Mouse (Mus musculus) c-Kit-negative CD71-positive TER-119-positive erythroid progenitor cells, embryonic 14.5 days (primary cell): ENCODE results near the gene Syngr1.
"Not testable (repeated sequence)": the region's sequence is repeated elsewhere in the genome, so short reads cannot be mapped to it uniquely, and the experiment has no call there.

Source experiments
- DNase-seq: peaks from one replicate; pipeline ENCODE4 v3.0.0-alpha.2; 2013; ENCODE audit warnings: low read depth, low spot score

Syngr1 gene

GRCm38 (mm10) chr15:80115866-80116794 is 25.0 kb downstream of the Syngr1 start:
- no peak for DNase-seq

GRCm38 (mm10) chr15:80117154-80117553 is 26.0 kb downstream of the Syngr1 start:
- no peak for DNase-seq

- no peak for DNase-seq
These were observed 27.9 kb downstream of the Syngr1 start for GRCm38 (mm10) chr15:80119076-80119475.

- no peak for DNase-seq
These were observed 30.7 kb downstream of the Syngr1 start for GRCm38 (mm10) chr15:80121721-80122325.

GRCm38 (mm10) chr15:80122431-80122830 is 31.3 kb downstream of the Syngr1 start:
- not testable (repeated sequence) for DNase-seq

- no peak for DNase-seq
These were observed 33.5 kb downstream of the Syngr1 start for GRCm38 (mm10) chr15:80124651-80125050.

GRCm38 (mm10) chr15:80127191-80127590 is 36.1 kb downstream of the Syngr1 start:
- DNase-seq, result no peak

- DNase-seq, result no peak
These were observed 38.8 kb downstream of the Syngr1 start for GRCm38 (mm10) chr15:80129982-80130381.

GRCm38 (mm10) chr15:80130689-80131088 is 39.6 kb downstream of the Syngr1 start:
- DNase-seq, result peak; percentile 74

- DNase-seq, result no peak
These were observed 40.3 kb downstream of the Syngr1 start for GRCm38 (mm10) chr15:80131421-80131820.

GRCm38 (mm10) chr15:80132452-80132851 is 41.3 kb downstream of the Syngr1 start:
- no peak for DNase-seq

- peak; percentile 79 for DNase-seq
These were observed 42.0 kb downstream of the Syngr1 start, which contains the start of gene Tab1 for GRCm38 (mm10) chr15:80132993-80133586. Gene Tab1 (plus strand): TSS chr15:80133127.

GRCm38 (mm10) chr15:80133682-80134449 is 42.7 kb downstream of the Syngr1 start:
- DNase-seq, result no peak

GRCm38 (mm10) chr15:80134450-80134847 is 43.3 kb downstream of the Syngr1 start:
- no peak for DNase-seq

GRCm38 (mm10) chr15:80135499-80135898 is 44.4 kb downstream of the Syngr1 start:
- no peak for DNase-seq

- DNase-seq, result no peak
These were observed 45.5 kb downstream of the Syngr1 start for GRCm38 (mm10) chr15:80136645-80137044.

- no peak for DNase-seq
These were observed 47.0 kb downstream of the Syngr1 start for GRCm38 (mm10) chr15:80137945-80138791.

GRCm38 (mm10) chr15:80140302-80140701 is 49.2 kb downstream of the Syngr1 start:
- DNase-seq, result no peak

- no peak for DNase-seq
These were observed 49.7 kb downstream of the Syngr1 start for GRCm38 (mm10) chr15:80140878-80141277.

GRCm38 (mm10) chr15:80142130-80142529 is 51.0 kb downstream of the Syngr1 start:
- no peak for DNase-seq

GRCm38 (mm10) chr15:80143760-80144159 is 52.6 kb downstream of the Syngr1 start:
- DNase-seq, result no peak
